Mouse (Mus musculus): Measurements from ENCODE around the gene Olfr733.

Gene Olfr733

GRCm38 (mm10) chr14:50301422-50301821 is at the start of gene Olfr733:
Olfr733 (minus strand) TSS chr14:50301522.
- no peak for DNase-seq (ENCODE audit: extremely low read depth, low read depth, low spot score)

- DNase-seq (ENCODE audit: extremely low read depth, low read depth, low spot score), result no peak
These were observed 47.5 kb upstream of the Olfr733 start, which contains the start of gene Olfr735 for GRCm38 (mm10) chr14:50348796-50349195. Olfr735 (minus strand) TSS chr14:50348872.

- no peak for DNase-seq (ENCODE audit: extremely low read depth, low read depth, low spot score)
These were observed 25.3 kb upstream of the Olfr733 start, which contains the start of gene Olfr734 for GRCm38 (mm10) chr14:50326661-50327060. Olfr734 (minus strand) TSS chr14:50326761.

GRCm38 (mm10) chr14:50284106-50284505 is 17.2 kb downstream of the Olfr733 start, which contains the start of gene Olfr732:
Olfr732 (minus strand) TSS chr14:50284206.
- no peak for DNase-seq (ENCODE audit: extremely low read depth, low read depth, low spot score)

Data from fat pad, adult 2 months (tissue).